Mouse (Mus musculus) urinary bladder, postnatal 10 days (tissue): ENCODE measurements around the gene Chit1.
A peak's percentile ranks its signal among the peaks of the same experiment; 100 is the strongest.

Experiments
- DNase-seq: peaks from one replicate; pipeline ENCODE4 v3.0.0; 2022; ENCODE audit warnings: low spot score

Gene Chit1

GRCm38 (mm10) chr1:134098726-134099515, 12.1 kb upstream of the Chit1 start:
- DNase-seq = no peak

- no peak for DNase-seq
These were observed 11.4 kb upstream of the Chit1 start for GRCm38 (mm10) chr1:134099516-134100235.

DNA sequence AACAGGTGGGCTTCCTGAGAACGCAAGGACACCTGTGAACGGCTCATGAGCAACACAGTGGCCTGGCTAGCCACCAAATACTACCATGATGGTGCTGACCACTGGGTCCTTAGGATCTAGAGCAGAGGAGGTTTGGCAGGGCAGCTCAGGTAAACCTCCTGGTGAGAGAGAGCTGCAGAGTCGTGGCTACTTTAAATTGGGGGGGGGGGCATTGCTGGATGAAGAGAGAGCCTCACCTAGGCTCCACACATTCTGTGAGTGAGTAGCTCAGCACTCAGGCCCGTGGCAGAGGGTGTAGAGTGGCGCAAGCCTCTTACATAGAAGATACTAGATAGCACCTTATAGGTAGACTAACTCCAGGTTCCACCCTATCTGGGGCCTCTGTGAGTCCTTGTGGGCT, 10.6 kb upstream of the Chit1 start:
- DNase-seq = no peak

- no peak for DNase-seq
These were observed 10.1 kb upstream of the Chit1 start for GRCm38 (mm10) chr1:134100928-134101327.

DNA sequence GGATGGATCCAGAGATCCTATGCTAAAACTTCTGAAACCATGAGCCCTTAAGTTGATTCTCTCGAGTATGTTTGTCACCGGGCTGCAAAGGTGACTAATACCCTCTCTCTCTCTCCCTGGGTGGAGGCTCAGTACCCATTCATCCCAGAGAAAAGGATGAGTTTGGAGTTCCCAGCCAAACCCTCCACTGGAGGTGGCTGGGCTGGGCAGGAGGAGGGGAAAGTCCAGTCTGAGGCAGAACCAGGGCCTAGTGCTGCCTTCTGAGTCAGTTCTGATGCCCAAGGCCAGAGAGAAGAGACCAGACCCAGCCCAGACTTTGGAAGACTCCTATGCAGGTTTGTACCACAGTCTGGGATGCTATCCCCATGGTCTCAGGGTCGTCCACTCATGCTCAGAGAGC, 9.4 kb upstream of the Chit1 start:
- DNase-seq = no peak

- no peak for DNase-seq
These were observed 7.2 kb upstream of the Chit1 start for GRCm38 (mm10) chr1:134103861-134104260.

GRCm38 (mm10) chr1:134105043-134105763, 5.8 kb upstream of the Chit1 start:
- DNase-seq = no peak

DNA sequence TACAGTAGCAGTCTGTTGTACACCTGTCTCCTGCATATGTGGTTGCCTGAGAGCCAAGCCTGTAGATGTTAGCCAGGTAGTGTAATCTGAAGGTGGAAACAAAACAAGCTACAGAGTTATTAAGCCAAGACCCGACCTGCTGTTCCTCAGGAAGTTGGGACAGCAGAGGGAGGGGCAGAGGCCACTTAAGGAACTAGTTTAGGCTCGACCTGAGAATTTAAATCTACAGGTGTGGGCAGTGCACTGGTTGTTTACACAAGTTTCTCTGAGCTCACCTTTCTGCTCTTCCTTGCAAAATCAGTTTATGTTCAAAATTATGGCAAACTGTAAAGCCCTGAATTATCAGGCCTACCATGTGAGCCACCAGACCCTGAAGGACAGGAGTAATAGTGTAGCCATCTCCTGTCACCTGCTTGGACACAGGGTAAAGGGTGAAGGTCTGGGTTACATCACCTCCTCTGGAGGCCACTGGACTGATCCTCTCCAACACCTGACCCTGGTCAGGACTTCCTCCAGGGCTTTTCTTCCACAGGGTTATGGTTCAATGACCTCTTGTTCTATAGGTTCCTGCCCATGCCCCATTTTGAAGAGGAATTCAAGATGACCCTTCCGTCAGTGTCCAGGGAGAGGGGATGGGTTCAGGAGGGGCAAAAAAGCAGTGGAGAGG, 5.1 kb upstream of the Chit1 start:
- DNase-seq = no peak

- no peak for DNase-seq
These were observed 4.3 kb upstream of the Chit1 start for GRCm38 (mm10) chr1:134106719-134107118.

DNA sequence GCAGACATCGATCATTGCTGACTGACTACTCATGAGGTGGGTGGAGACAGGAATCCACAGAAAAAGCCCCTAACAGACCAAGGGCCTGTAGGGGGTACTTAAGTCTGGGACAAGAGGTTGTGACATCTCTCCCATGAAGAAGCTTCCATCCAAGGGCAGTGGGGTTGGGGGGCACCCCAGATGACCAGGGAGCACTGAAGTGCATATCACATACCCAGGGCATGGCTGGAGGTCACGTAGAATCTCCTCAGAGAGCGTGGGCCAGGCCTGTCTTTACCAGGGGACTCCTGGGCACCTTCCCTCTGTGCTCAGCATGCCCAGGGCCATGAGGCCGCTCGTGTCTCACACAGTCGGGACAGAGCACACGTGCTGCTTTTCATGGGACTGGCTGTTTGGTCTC, 3.3 kb upstream of the Chit1 start:
- DNase-seq = no peak

DNA sequence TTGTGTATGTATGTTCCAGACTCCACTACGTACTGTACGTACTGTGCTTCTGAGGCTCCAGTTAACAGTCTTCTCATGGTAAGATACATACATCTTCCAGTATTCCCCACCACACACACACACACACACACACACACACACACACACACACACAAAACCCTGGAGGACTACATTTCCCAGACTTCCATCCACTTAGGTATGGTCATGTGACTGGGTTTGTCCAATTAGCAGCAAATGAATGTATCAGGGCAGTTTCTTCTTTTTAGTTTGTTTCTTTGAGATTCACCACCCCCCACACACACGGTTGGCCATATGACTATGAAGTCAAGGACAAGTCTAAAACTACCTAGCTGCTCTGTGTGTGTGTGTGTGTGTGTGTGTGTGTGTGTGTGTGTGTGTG, 1.0 kb upstream of the Chit1 start:
- DNase-seq = no peak

DNA sequence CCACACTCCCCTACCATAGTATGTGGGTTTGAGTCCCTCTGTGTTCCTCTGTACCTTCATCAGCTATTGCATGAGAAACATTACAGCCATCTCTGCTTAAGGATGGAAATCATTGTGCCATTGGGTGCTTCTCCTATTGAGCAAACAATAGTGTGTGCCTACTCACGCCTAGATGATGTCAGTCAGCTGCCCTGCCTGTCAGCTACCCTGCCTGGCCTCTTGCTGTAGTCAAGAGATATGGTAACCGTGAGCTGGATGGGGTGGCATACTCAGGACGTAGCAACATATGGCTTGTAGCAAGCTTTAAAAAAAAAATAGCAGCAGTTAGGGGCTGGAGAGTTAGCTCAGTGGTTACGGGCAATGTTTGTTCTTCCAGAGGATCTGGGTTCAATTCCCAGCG, 593 bp upstream of the Chit1 start:
- no peak for DNase-seq

GRCm38 (mm10) chr1:134113560-134113959, 2.5 kb downstream of the Chit1 start:
- no peak for DNase-seq

GRCm38 (mm10) chr1:134114018-134114417, 3.0 kb downstream of the Chit1 start:
- DNase-seq = no peak

GRCm38 (mm10) chr1:134114730-134115129, 3.7 kb downstream of the Chit1 start:
- DNase-seq = no peak

GRCm38 (mm10) chr1:134115424-134115823, 4.4 kb downstream of the Chit1 start:
- no peak for DNase-seq

DNA sequence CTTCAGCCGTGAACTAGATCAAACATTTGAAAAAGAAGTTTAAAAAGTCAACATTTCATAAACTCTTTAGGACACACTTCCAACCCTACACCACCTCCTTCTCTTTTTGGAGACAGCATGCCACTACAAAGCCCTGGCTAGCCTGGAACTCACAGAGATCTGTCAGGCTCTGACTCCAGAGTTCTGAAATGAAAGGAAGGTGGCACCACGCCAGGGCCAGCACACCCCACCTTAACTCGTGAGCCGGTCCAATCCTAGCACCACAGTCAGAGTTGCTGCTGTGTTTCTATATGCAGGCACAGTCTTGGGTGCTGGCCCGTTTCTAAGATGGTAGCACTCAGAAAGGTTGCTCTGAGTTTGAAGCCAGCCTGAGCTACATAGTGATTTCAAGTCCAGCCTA, 6.1 kb downstream of the Chit1 start:
- DNase-seq = no peak

DNA sequence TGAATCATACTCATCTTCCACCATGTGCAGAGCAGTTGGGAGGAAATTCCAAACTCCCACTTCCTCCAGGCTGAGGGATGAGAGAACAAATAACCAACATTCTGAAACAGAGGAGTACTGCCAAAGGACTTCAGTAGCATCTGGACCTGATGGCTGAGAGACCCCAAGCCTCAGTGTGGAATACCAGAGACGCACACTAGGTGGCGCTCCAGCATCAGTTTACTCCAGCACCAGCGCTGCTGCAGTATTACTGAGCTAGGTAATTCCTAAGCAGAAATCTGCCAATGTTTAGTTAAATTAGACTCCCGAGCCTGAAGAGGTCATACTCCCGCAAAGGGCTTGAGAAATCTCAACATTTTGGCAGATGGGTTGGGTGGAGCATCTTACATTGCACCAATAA, 9.1 kb downstream of the Chit1 start:
- DNase-seq = peak; percentile 62

- no peak for DNase-seq
These were observed 11.2 kb downstream of the Chit1 start for GRCm38 (mm10) chr1:134122195-134122594.

GRCm38 (mm10) chr1:134133316-134133715, 22.3 kb downstream of the Chit1 start:
- no peak for DNase-seq

DNA sequence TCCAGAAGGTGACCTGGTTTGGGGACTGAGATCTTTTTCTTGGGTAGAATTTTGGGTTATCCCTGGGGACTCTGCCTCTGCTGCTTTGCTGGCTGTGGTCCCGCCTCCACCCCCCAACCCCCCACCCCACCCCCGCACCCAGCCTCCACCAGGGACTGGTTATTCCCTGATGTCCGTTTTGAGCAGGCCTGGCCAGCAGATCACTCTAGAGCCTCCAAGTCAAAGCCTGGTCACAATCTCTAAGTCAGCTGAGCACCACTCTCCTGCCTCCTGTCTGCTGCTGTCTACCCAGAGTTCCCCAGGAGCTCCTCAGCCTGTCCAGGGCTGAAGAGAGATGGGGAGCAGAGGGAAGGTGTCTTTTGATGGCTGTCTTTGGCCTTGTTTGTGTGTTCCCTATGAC, 25.3 kb downstream of the Chit1 start:
- DNase-seq = no peak

DNA sequence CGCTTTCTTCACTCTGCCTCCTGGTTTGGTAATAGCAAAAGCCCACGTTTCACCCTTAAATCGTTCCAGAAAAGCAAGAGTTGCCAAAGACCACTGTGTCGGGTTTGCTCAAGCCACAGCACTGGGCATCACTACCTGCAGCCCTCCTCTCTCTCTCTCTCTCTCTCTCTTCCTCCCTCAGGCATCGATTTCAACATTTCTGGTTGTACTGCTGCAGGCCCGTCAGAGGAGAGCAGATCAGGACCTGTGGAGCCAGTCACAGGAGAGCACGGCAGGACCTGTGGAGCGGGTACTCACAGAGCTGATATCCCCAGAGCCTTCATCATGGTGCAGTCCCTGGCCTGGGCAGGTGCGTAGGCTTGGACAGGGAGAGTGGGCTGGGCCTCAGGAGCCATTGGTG, 27.4 kb downstream of the Chit1 start:
- DNase-seq = no peak
